Mouse (Mus musculus): ENCODE measurements around the gene Gipr. TPM values are rescaled to one million over a fixed set of nuclear protein-coding genes. Genes with fewer than 3 reads are reported as not detected.
A peak's percentile ranks its signal among the peaks of the same experiment; 100 is the strongest.

The Gipr gene
- polyA plus RNA-seq (2016; fragmentation: Nextera tagmentation; extraction: Ambion mirVana), result 1.4 and 2.0 TPM in 2 replicates

DNA sequence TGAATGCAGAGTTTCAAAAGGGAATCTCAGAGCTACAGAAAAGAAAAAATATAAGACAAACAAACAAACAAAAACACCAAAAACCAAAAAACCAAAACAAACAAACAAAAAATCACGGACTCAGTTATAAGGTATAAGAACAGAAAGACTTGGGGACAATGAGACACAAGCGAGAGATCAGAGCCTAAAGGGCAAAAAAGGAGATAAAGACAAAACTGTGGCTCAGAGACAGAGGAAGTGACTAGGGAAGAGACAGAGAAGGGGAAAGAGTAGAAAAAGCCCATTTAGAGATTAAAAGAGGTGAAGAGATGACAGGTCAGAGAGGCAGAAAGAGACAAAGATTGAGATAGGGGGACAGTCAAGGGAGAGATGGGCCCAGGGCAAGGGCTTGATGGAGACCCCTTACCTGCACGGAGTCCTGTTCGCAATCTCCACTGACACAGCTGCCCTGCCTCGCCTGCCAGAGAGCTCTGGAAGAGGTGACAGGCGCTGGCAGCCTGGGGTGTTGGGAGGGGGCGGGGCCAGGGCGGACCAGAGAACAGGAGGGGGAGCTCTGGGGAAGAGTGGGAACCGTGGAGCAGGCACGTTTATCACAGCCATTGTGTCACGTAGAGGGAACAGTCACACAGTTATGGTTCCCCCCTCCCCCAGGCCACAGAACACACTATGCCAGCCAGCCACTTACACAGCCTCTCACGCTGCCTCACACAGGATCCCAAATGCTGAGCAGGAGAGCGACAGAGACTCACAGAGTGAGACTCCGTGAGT, at the start of gene Gipr:
Gipr (minus strand) TSS at position 472 of the 768 bp plus-strand sequence.
- no peaks in the 10 kb centered on the region for H3K9me3 ChIP-seq (replicated peaks)
- 0 out of 2 replicates have a peak within 1 kb of the TSS, but pooled peaks have one; percentile 20 for H3K9ac ChIP-seq
- peak; percentile 23; the same call in 1 of the 2 replicates for ATAC-seq (ENCODE audit: low FRiP score)
- H3K4me2 ChIP-seq (replicated peaks), result peak within 1 kb of the TSS; percentile 34
- H3K4me3 ChIP-seq, result no peak within 1 kb of the TSS
- peaks cover 45% of the 10 kb centered on the region for H3K27me3 ChIP-seq
- no peak within 1 kb of the TSS for H3K27ac ChIP-seq
- peaks cover 22% of the 10 kb centered on the region for H3K4me1 ChIP-seq
- no peaks in the 10 kb centered on the region for H3K36me3 ChIP-seq
- 11% methylated on average over 14 of the region's 14 CpGs for WGBS

DNA sequence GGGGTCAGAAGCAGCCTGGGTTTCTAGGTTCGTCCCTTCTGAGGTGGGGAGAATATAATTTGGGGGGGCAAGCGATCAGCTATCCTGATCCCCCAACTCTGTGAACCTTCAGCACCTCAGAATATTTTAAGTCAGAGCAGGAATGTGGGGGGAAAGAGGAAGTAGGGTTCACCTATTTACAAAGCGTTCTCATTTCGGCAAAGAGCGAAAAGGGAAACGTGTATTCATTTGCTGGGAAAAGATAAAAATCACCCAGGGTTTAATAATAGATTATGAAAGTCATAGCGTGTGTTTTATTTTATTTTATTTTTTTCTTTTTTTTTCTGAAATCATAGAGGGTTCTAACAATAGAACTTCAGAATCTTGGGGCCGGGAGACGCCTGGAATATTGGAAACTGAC, 49.0 kb upstream of the Gipr start:
- H3K27ac ChIP-seq, result no peak overlapping the region
- 71% methylated on average over 9 of the region's 9 CpGs for WGBS
- no peak overlapping the region for H3K4me3 ChIP-seq
- H3K4me2 ChIP-seq (replicated peaks), result no peak overlapping the region
- no peaks in the 10 kb centered on the region for H3K36me3 ChIP-seq
- H3K27me3 ChIP-seq, result peaks cover 17% of the 10 kb centered on the region
- ATAC-seq (ENCODE audit: low FRiP score), result no peak
- H3K9me3 ChIP-seq (replicated peaks), result no peaks in the 10 kb centered on the region
- peaks cover 17% of the 10 kb centered on the region for H3K4me1 ChIP-seq
- H3K9ac ChIP-seq, result no peak overlapping the region

DNA sequence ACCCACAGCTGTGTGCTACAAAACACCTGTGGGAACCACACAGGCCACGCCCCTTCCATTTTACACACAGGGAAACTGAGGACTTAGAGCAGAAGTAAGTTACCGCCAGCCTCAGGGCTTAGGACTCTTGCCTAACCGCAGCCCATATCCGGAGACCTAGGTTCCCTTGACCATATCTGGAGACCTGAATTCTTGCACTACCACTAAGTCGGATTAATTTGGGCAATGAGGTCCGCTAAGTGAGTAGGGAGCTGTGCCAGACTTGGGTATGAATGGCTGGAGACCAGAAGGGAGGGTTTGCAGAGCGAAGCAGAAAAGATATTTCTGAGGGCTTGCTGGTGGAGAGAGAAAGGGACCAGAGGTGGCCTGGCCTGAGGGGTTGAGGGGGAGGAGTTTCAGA, 48.4 kb upstream of the Gipr start:
- 68% methylated on average over 7 of the region's 7 CpGs for WGBS
- Histone ChIP-seq H3K36me3 (no peaks in the 10 kb centered on the region), H3K4me2 (replicated peaks) (no peak overlapping the region), H3K27me3 (peaks cover 17% of the 10 kb centered on the region), H3K9me3 (replicated peaks) (no peaks in the 10 kb centered on the region), H3K4me3 (no peak overlapping the region), H3K4me1 (peaks cover 17% of the 10 kb centered on the region), H3K9ac (no peak overlapping the region), H3K27ac (no peak overlapping the region)
- ATAC-seq (ENCODE audit: low FRiP score), result no peak

DNA sequence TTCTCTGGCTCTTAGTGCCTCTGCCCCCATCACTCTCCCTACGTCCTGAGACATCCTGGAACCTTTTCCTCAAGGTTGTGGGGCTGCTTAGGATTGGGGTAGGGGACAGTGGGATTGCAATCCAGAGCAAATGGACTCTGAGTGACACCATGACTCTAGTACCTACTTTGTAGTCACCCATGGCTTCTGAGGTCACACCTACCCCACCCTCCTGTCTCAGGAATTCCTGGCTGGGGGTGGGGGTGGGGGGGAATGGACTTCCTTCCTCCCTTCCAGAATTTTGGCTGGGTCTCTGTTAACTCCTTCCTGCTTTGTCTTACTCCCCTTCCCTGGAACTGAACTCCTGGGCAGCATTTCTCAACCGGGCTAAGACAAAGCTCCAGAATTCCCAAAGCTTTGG, 47.5 kb upstream of the Gipr start:
- no peaks in the 10 kb centered on the region for H3K9me3 ChIP-seq (replicated peaks)
- H3K4me3 ChIP-seq, result no peak overlapping the region
- no peak overlapping the region for H3K4me2 ChIP-seq (replicated peaks)
- ATAC-seq (ENCODE audit: low FRiP score), result no peak
- H3K27ac ChIP-seq, result no peak overlapping the region
- H3K4me1 ChIP-seq, result peaks cover 17% of the 10 kb centered on the region
- H3K9ac ChIP-seq, result no peak overlapping the region
- 70% methylated on average over 2 of the region's 2 CpGs for WGBS
- no peaks in the 10 kb centered on the region for H3K36me3 ChIP-seq
- H3K27me3 ChIP-seq, result peaks cover 17% of the 10 kb centered on the region

DNA sequence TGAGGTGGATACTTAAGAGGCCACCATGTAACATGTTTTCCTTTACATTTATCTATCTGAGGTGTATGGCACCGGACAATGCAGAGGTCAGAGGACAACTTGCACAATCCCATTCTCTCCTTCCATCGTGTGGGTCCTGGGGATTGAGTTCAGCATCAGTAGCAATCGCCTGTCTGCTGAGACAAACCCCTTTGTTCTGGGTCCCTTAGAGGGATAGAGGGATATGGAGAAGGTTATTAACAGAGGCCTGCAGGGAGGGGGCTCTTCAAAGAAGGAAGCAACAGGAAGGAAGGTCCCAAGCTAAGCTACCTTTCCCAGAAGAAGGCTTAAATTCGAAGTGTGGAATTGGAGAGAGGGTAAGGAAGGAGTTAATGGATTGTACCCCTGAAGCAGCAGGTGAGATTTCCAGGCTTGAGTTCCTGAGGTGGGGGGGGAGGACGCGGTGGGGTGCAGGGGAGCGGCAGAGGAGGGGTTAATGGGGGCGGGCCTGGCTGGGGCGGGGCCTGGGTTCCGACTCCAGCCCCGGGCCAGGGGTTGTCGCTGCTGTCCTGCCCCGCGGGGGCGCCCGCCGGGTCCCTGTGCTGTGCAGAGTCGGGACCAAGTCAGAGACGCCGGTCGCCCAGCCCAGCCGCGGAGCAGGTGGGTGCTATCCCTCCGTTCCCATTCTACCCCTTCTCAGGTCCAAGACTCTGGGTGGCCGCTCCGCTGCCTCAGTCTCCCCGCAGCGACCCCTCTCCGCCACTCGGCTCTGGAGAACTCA, 46.2 kb upstream of the Gipr start, which contains the start of gene Gpr4:
Gpr4 (plus strand) TSS at position 543 of the 760 bp plus-strand sequence.
- Histone ChIP-seq H3K9ac (peak within 1 kb of the TSS; percentile 57), H3K27me3 (peaks cover 17% of the 10 kb centered on the region), H3K27ac (no peak within 1 kb of the TSS), H3K4me1 (peaks cover 17% of the 10 kb centered on the region), H3K9me3 (replicated peaks) (no peaks in the 10 kb centered on the region), H3K4me3 (peak within 1 kb of the TSS; percentile 38), H3K36me3 (no peaks in the 10 kb centered on the region), H3K4me2 (replicated peaks) (peak within 1 kb of the TSS; percentile 65)
- 4% methylated on average over 26 of the region's 30 CpGs for WGBS
- ATAC-seq (ENCODE audit: low FRiP score), result peak; percentile 51; the same call in 1 of the 2 replicates

DNA sequence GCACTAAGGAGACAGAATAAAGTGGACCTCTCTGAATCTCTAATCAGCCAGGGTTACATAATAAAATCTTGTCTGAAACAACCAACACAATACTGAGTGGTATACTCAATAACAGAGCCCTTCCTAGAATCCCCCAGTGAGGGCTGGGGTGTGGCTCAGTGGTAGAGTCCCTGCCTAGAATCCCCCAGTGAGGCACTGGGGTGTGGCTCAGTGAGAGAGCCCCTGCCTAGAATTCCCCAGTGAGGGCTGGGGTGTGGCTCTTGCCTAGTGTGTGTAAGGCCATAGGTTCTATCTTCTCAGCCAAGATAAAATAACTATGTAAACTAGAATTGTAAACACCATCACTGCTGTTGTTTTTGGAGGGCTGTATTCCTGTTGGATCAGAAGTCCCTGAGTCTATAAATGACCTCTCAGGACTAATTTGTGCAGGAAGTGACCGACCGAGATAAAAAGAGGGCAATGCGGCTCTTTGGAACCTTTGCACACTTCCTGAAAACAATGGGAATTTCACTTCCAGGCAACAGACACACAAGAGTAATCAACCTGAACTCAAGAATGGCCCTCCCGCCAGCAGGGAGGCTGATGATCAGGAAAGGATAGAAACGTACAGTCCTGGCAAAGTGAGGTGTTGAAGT, 45.2 kb upstream of the Gipr start:
- Histone ChIP-seq H3K27ac (no peak overlapping the region), H3K4me2 (replicated peaks) (no peak overlapping the region), H3K4me3 (no peak overlapping the region), H3K9me3 (replicated peaks) (no peaks in the 10 kb centered on the region), H3K27me3 (peaks cover 17% of the 10 kb centered on the region), H3K4me1 (peaks cover 17% of the 10 kb centered on the region), H3K9ac (no peak overlapping the region), H3K36me3 (0 out of 2 replicates have a peak, but pooled peaks cover 1% of the 10 kb centered on the region)
- WGBS, result 59% methylated on average over 5 of the region's 5 CpGs
- ATAC-seq (ENCODE audit: low FRiP score), result no peak

DNA sequence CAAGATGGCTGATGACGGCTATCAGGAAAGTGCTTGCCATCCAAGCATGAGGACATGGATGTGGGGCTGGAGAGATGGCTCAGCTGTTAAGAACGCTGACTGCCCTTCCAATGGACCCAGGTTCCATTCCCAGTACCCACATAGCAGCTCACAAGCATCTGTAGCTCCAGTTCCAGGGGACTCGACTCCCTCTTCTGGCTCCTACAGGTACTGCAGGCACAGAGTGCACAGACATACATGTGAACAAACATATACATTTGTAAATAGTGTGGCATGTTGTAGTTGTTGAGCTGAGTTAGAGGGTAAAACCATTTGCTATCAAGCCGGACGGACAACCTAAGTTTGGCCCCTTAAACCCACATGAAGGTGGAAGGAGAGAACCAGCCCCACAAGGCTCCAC, 44.1 kb upstream of the Gipr start:
- Histone ChIP-seq H3K4me2 (replicated peaks) (no peak overlapping the region), H3K9ac (no peak overlapping the region), H3K9me3 (replicated peaks) (no peaks in the 10 kb centered on the region), H3K27ac (no peak overlapping the region), H3K4me3 (no peak overlapping the region), H3K4me1 (peaks cover 12% of the 10 kb centered on the region), H3K27me3 (peaks cover 17% of the 10 kb centered on the region), H3K36me3 (peaks cover 13% of the 10 kb centered on the region)
- ATAC-seq (ENCODE audit: low FRiP score), result no peak
- WGBS, result 90% methylated on average over 5 of the region's 5 CpGs

DNA sequence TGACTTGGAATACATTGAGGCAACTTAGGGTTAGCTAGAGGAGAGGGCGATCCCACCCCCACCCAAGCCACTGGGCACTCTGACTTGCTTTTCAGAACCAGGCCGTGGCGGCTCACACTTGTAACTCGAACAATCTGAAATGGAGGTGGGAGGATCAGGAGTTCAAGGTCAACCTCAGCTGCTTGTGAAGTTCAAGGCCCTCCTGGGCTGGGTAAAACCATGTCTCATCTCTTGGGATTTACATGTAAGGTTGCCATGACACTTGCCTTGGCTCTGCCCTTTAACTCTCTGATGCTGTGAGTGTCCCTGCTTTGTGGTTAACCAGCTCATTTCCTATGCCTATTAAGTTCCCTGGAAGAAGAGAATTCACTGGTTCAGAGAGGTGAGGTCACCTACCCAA, 43.6 kb upstream of the Gipr start:
- no peak for ATAC-seq (ENCODE audit: low FRiP score)
- peaks cover 18% of the 10 kb centered on the region for H3K36me3 ChIP-seq
- 93% methylated on average over 4 of the region's 4 CpGs for WGBS
- H3K4me1 ChIP-seq, result peaks cover 8% of the 10 kb centered on the region
- no peak overlapping the region for H3K9ac ChIP-seq
- H3K9me3 ChIP-seq (replicated peaks), result no peaks in the 10 kb centered on the region
- peaks cover 17% of the 10 kb centered on the region for H3K27me3 ChIP-seq
- H3K4me3 ChIP-seq, result no peak overlapping the region
- H3K4me2 ChIP-seq (replicated peaks), result no peak overlapping the region
- H3K27ac ChIP-seq, result no peak overlapping the region

DNA sequence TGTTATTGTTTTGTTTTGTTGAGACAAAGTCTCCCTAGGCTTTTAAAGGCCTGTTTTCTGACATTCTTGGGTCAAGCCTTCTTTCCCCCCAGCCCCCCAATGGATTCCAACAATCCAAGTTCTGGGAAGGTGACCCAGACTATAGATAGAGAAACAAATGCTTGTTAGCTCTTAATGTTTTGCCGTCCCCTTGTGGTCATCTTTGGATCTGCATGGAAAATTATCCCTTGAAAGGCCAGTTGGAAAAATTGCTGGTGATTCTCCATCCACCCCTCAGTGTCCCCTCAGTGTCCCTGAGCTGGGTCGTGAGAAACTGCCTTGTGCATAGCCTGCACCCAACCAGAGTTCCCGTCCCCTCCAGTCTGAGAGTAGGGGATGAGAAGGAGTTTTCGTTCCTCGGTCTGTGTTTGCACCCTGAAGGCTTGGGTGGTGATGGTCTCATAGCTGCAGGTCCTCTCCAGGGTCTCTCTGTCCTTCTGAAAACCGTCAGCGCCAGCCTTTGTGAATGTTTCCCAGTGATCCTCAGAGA, 43.1 kb upstream of the Gipr start:
- WGBS, result 48% methylated on average over 7 of the region's 7 CpGs
- Histone ChIP-seq H3K27me3 (peaks cover 15% of the 10 kb centered on the region), H3K36me3 (peaks cover 23% of the 10 kb centered on the region), H3K4me1 (peaks cover 8% of the 10 kb centered on the region), H3K27ac (no peak overlapping the region), H3K4me3 (no peak overlapping the region), H3K9me3 (replicated peaks) (no peaks in the 10 kb centered on the region), H3K9ac (no peak overlapping the region), H3K4me2 (replicated peaks) (no peak overlapping the region)
- ATAC-seq (ENCODE audit: low FRiP score), result no peak

DNA sequence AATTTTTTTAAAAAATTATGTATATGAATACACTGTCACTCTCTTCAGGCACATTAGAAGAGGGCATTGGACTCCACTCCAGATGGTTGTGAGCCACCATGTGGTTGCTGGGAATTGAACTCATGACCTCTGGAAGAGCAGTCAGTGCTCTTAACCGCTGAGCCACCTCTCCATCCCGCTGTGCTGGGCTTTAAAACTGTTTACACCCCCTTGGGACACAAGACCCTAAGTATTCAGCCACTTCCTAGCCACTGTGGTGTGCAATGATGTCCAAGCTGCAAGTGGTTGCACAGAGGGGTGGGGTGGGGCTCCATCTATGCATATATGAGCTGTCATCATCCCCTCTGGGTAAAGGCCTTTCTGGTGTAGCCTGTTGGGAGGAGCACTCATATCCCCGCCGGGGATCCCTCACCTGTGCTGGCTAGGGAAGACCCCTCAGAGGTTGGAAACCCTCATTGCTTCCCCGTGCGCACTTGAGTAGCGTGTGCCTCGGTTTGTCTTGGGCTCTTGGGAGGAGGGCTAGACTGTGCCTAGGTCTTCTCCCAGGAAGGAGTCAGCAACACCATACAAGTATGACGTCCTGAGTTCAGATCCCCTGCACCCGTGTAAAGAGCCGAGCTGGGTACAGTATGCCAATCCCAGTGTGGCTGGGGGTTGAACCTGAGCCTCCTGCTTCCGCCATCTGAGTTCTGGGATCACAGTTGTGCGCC, 42.4 kb upstream of the Gipr start:
- Histone ChIP-seq H3K36me3 (peaks cover 27% of the 10 kb centered on the region), H3K4me2 (replicated peaks) (no peak overlapping the region)
- no peak for ATAC-seq (ENCODE audit: low FRiP score)

DNA sequence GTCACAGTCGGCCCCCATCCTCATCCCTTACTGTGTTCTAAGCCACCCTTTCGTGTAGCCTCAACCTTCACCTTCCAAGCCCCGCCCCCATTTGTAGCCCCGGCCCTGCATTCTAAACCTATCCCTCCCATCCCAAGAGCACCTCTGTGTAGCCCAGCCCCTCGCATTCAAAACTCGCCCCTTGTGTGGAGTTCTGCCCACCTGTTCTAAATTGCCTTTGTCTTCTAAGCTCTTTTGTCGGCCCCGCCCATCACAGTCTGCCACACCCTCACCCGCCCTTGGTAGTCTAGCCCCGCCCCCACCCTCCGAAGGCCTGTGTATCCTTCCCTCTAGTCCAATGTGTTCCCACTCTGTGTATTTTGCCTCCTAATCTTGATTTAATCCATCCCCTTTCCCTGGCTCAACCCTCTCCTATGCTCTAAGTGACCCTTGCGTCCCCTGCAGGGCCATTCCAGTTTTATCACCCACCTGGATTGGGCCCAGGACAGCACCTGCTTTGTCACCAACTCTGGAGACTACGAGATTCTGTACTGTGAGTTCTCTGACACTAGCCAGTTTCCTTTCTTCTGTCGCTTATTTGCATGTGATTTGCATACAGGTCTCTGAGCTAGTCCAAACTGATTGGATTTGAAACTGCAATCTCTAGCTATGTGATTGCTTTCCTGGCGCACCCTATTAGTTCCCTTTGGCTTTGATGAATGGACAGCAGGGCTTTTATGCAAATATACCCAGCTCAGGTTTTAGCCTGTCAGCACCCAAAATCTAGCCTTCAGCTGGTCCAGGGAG, 36.3 kb upstream of the Gipr start:
- Histone ChIP-seq H3K4me1 (no peaks in the 10 kb centered on the region), H3K9me3 (replicated peaks) (no peaks in the 10 kb centered on the region), H3K4me3 (no peak overlapping the region), H3K4me2 (replicated peaks) (no peak overlapping the region), H3K9ac (no peak overlapping the region), H3K36me3 (peaks cover 62% of the 10 kb centered on the region), H3K27ac (no peak overlapping the region), H3K27me3 (no peaks in the 10 kb centered on the region)
- ATAC-seq (ENCODE audit: low FRiP score), result 0 out of 2 replicates have a peak, but pooled peaks have one; percentile 14
- 59% methylated on average over 15 of the region's 15 CpGs for WGBS

More for the DNA sequence above, 42.4 kb upstream of the Gipr start:
- Histone ChIP-seq H3K27me3 (peaks cover 10% of the 10 kb centered on the region), H3K9me3 (replicated peaks) (no peaks in the 10 kb centered on the region), H3K4me3 (no peak overlapping the region), H3K27ac (no peak overlapping the region), H3K9ac (no peak overlapping the region), H3K4me1 (peaks cover 8% of the 10 kb centered on the region)
- WGBS, result 82% methylated on average over 13 of the region's 13 CpGs

All from hindbrain, embryonic 12.5 days (tissue).